Comparison of ENCODE assay signal across 8 mouse cellular contexts in the genomic region with DNA sequence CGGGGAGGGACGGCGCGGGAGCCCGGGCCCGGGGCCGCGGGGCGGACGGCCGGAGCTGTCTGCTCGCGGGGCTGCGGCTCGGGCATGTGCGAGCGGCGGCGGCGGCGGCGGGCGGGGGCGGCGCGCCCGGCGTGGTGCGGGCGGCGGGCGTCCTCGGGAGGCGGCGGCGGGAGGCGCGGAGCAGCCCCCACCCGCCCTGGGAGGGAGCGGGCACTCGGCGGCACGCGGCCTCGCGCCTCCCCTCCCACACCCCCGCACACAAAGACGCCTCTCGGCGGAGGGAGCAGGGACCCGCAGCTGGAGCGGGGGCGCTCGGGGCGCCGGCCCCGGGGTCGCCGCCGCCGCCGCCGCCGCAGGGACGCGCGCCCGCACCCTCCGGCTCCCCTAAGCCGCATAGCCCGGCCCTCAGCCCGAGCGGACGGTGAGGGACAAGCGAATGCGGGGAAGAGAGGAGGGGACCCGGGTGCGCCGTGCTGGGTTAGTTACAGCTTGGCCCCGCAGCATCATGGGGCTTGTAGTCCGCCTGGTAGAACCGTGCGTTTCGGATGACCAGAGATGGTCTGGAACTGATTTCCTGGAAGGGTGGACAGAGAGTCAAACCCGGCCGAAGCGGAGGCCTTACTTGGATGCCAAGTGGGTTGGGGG. TPM values are rescaled to one million over a fixed set of nuclear protein-coding genes. Genes with fewer than 3 reads are reported as not detected.
A peak's percentile ranks its signal among the peaks of the same experiment; 100 is the strongest.
DNase-seq lines count a peak whose midpoint lies in the region; ATAC-seq and TF ChIP-seq lines count a peak whose summit lies in the region.

A gene (minus strand): TSS at position 88 of the 645 bp plus-strand sequence.

- peak; percentile 55; the same call in 1 of the 2 replicates for ATAC-seq in limb, embryonic 15.5 days (ENCODE audit: insufficient number of reproducible peaks, low FRiP score, low TSS enrichment, low read depth)
- peak; percentile 64 for ATAC-seq in midbrain, embryonic 16.5 days

- no peak for DNase-seq in urinary bladder, adult 2 months (ENCODE audit: low spot score)
- DNase-seq in urinary bladder, postnatal 25 days (ENCODE audit: low spot score) = no peak
- peak in 1 of 2 experiments; percentile 79 for DNase-seq in gastrocnemius, postnatal 4 days (ENCODE audit: low spot score in 2 of 2)
- peak; percentile 81 for DNase-seq in kidney, adult 2 months
- DNase-seq in testis, postnatal 14 days (ENCODE audit: low spot score) = peak; percentile 82

- peak within 1 kb of the TSS; percentile 82 for H3K27ac ChIP-seq in cortical plate, adult 2 months (ENCODE audit: insufficient read depth, low read length)
- H3K27ac ChIP-seq in kidney, adult 2 months (ENCODE audit: insufficient read depth, low read depth, low read length) = no peak within 1 kb of the TSS
- H3K27ac ChIP-seq in limb, embryonic 15.5 days = peak within 1 kb of the TSS; percentile 93
- peak within 1 kb of the TSS; percentile 92 for H3K27ac ChIP-seq in midbrain, embryonic 16.5 days (ENCODE audit: low read length)

- H3K4me1 ChIP-seq in cortical plate, adult 2 months (ENCODE audit: control insufficient read depth, insufficient read depth, low read length) = peaks cover 16% of the 10 kb centered on the region
- H3K4me1 ChIP-seq in kidney, adult 2 months (ENCODE audit: control insufficient read depth, insufficient read depth, low read length) = peaks cover 18% of the 10 kb centered on the region
- peaks cover 86% of the 10 kb centered on the region for H3K4me1 ChIP-seq in limb, embryonic 15.5 days
- H3K4me1 ChIP-seq in midbrain, embryonic 16.5 days (ENCODE audit: control insufficient read depth, insufficient read depth, low read length) = peaks cover 69% of the 10 kb centered on the region

- H3K9me3 ChIP-seq in limb, embryonic 15.5 days = no peaks in the 10 kb centered on the region
- H3K9me3 ChIP-seq in midbrain, embryonic 16.5 days (replicated peaks; ENCODE audit: control insufficient read depth, low read length, poor library complexity, severe bottlenecking) = no peaks in the 10 kb centered on the region

- peak within 1 kb of the TSS; percentile 91 for H3K4me2 ChIP-seq in limb, embryonic 15.5 days
- H3K4me2 ChIP-seq in midbrain, embryonic 16.5 days (ENCODE audit: low read length) = peak within 1 kb of the TSS; percentile 94

- WGBS in kidney, adult 2 months = 4% methylated on average over 80 of the region's 87 CpGs
- under 1% methylated on average over 75 of the region's 87 CpGs for WGBS in limb, embryonic 15.5 days
- WGBS in midbrain, embryonic 16.5 days = under 1% methylated on average over 47 of the region's 87 CpGs

- H3K9ac ChIP-seq in limb, embryonic 15.5 days = peak within 1 kb of the TSS; percentile 76
- H3K9ac ChIP-seq in midbrain, embryonic 16.5 days (ENCODE audit: low read depth, low read length) = peak within 1 kb of the TSS; percentile 91

- peak within 1 kb of the TSS; percentile 94 for H3K4me3 ChIP-seq in cortical plate, adult 2 months (ENCODE audit: insufficient read depth, low read length)
- H3K4me3 ChIP-seq in kidney, adult 2 months (ENCODE audit: insufficient read depth, low read depth, low read length) = peak within 1 kb of the TSS; percentile 61
- peak within 1 kb of the TSS; percentile 83 for H3K4me3 ChIP-seq in limb, embryonic 15.5 days
- peak within 1 kb of the TSS; percentile 91 for H3K4me3 ChIP-seq in midbrain, embryonic 16.5 days (ENCODE audit: low read depth, low read length)

- TF ChIP-seq CTCF in cortical plate, adult 2 months (IDR thresholded peaks at IDR 0.05; ENCODE audit: extremely low read depth, insufficient read depth, low read length) = no peak
- no peak for TF ChIP-seq CTCF in kidney, adult 2 months (conservative IDR thresholded peaks at IDR 0.05; ENCODE audit: insufficient read depth, insufficient read length, low read depth, low read length)

- no peaks in the 10 kb centered on the region for H3K36me3 ChIP-seq in kidney, adult 2 months (ENCODE audit: control insufficient read depth, insufficient read depth, low read length)
- H3K36me3 ChIP-seq in limb, embryonic 15.5 days = no peaks in the 10 kb centered on the region
- no peaks in the 10 kb centered on the region for H3K36me3 ChIP-seq in midbrain, embryonic 16.5 days (ENCODE audit: control insufficient read depth, insufficient read depth, low read length)

- no peaks in the 10 kb centered on the region for H3K27me3 ChIP-seq in kidney, adult 2 months (replicated peaks; ENCODE audit: control insufficient read depth, insufficient read depth, low read length)
- H3K27me3 ChIP-seq in limb, embryonic 15.5 days = no peaks in the 10 kb centered on the region
- no peaks in the 10 kb centered on the region for H3K27me3 ChIP-seq in midbrain, embryonic 16.5 days (ENCODE audit: control insufficient read depth, insufficient read depth, low read depth, low read length)

- TF ChIP-seq POLR2A in cortical plate, adult 2 months (IDR thresholded peaks at IDR 0.05; ENCODE audit: extremely low read depth, insufficient read depth, low read length) = peak; percentile 65
- no peak for TF ChIP-seq POLR2A in kidney, adult 2 months (IDR thresholded peaks at IDR 0.05; ENCODE audit: low read depth, low read length)

RNA-seq across cellular contexts. Expression of the gene that starts here (rescaled TPM):
- 21.8 and 22.3 TPM in 2 replicates for polyA plus RNA-seq in urinary bladder, adult 2 months (2012; rRNA removed)
- polyA plus RNA-seq in cortical plate, adult 2 months (2012; rRNA removed) = 150 and 151 TPM in 2 replicates
- total RNA-seq in gastrocnemius, postnatal 4 days (2021) = 10 to 100 TPM; 13.0 to 13.8 TPM
- polyA plus RNA-seq in kidney, adult 2 months (2012; rRNA removed) = 22.3 and 31.4 TPM in 2 replicates
- 5.0 and 7.2 TPM in 2 replicates for polyA plus RNA-seq in limb, embryonic 15.5 days (2015; fragmentation: Nextera tagmentation; extraction: Ambion mirVana)
- polyA plus RNA-seq in midbrain, embryonic 16.5 days (2015; fragmentation: Nextera tagmentation; extraction: Ambion mirVana) = 31.9 and 33.7 TPM in 2 replicates

Comparison
In these comparisons a context has a peak if more than half of its experiments do, and no peak if none do; other contexts are left out.
1. DNase-seq: peak in kidney, adult 2 months (single experiment) and testis, postnatal 14 days (single experiment); none in urinary bladder, adult 2 months (single experiment) and urinary bladder, postnatal 25 days (single experiment).
2. Peak in every context shown above with its lines, with median percentiles within 50 percentile points of each other: H3K4me3 ChIP-seq.